Mouse (Mus musculus) left cerebral cortex, postnatal 4 days (tissue): ENCODE data around the gene Trim46. TPM values are rescaled to one million over a fixed set of nuclear protein-coding genes. Genes with fewer than 3 reads are reported as not detected.
"Not testable (repeated sequence)": the region's sequence is repeated elsewhere in the genome, so short reads cannot be mapped to it uniquely, and the experiment has no call there.

Source experiments
- DNase-seq: peaks from one replicate; pipeline ENCODE4 v3.0.0-alpha.2; 2022
- intact Hi-C: fragments of 180-260 bp; cut with DNase I; formaldehyde crosslinking; loops from one replicate; pipeline ENCODE4 v1.15.1; 2025
- total RNA-seq, 2 experiments: library from RNA; stranded (reverse); gene quantifications; 2 replicates each; pipeline ENCODE4 v1.2.3; 2021

The Trim46 gene
- total RNA-seq, 2 experiments from 2014 or later: 128 to 133 TPM

DNA sequence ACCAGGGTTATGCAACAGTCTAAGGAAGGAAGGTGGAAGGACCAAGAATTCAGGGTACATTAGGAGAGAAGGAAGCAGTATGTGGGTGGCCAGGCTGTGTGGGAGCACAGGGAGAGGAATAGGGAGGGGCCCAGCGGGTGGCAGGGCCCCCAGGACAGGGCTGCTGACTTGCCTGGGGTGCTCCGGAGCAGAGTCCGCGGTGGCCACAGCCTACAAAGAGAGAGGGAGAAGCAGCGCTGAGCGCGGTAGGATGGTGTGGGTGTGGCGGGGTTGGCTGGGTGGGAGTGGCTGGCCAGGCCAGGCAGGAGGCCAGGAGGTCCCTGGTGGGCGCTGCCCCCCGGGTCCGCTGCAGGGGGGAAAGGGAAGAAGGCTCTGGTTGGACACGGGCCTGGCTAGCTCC lies 7.6 kb downstream of the Trim46 start:
- no peak for DNase-seq
- intact Hi-C loops: no loop called here

DNA sequence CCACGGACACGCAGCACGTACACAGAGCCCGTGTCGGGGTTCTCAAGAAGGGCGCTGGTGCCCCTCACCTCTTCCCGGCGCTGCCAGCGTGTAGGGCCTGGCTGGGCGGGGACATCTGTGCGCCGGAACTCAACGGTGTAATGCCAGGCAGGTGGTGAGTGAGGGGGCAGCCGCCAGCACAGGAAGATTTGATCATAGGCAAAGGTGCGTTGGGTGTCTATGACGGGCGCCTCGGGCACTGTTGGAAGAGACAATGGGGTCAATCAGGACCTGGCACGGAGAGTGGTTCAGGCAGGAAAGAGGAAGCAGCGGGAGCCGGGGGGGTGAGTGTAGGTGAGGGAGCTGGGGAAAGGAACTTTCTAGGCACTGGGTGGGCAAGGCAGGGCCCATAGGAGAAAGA lies 8.4 kb downstream of the Trim46 start:
- intact Hi-C loops: no loop called here
- no peak for DNase-seq

DNA sequence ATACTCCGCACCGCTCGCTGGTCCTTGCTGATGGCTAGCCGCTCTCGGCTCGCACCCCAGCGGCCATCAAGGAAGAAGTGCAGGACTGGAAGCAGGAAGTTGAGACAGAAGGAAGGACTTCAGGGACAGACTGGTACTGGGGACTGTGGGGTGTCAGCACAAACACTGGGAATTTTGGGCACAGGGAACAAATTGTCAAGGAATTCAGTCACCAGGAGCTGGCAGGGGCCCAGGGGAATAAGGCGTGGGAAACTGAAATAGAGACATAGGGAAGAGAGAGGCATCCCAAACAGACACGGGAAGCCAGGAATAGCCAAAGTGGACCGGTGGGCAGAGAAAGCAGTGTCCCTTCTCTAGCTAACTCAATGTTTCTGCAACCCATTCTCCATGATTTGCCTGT lies 9.6 kb downstream of the Trim46 start:
- DNase-seq: no peak
- intact Hi-C loops: no loop called here

DNA sequence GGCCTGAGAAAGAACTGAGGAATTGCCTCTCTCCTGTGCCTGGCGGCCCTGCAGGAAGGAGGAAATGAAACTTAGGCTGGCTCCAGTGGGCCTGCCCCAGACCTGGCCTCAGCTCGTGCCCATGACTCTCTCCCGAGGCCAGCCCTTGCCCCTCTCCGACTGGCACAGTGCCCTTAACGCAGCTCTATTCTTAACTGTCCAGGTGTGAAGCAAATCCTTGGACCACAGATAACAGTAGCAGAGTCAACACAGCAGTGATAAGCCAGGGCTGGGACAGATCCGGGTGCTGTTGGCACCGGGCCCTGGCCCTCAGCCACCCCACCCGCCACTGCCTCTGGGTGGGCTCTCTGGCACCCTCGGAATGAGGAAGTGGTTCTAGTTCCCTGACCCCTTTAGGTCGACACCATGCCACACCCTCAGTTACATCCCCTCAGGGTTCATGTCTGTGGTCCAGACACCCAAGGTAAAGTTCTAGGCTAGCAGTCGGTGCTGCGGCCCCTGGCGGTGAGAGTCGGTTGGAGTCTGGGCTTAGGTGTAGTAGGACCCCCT lies 12.5 kb downstream of the Trim46 start:
- no peak for DNase-seq
- intact Hi-C loops: no loop called here

GRCm38 (mm10) chr3:89232614-89233013 lies 13.5 kb downstream of the Trim46 start:
- intact Hi-C loops: no loop called here
- DNase-seq: no peak

DNA sequence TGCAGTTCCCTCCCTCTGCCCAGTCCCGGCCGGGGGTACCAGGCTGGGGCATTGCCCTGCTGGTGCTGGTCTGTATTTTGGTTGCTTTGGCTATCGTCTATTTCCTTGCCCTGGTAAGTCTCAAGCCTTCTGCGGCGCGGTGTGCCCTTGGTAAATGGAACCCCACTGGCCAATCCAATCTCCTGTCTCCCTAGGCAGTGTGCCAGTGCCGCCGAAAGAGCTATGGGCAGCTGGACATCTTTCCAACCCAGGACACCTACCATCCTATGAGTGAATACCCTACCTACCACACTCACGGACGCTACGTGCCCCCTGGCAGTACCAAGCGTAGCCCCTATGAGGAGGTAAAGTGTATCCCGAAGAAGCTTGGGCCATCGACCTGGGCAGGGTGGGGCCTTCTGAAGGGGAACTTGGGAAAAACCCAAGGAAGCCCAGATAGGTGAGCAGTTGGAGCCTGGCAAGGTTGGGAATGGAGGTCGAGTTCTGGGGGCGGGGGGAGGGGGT lies 14.3 kb downstream of the Trim46 start:
- intact Hi-C loops: no loop called here
- no peak for DNase-seq

- intact Hi-C loops: no loop called here
- DNase-seq: no peak
Observed at GRCm38 (mm10) chr3:89231345-89231744, 14.8 kb downstream of the Trim46 start.

- intact Hi-C loops: no loop called here
- no peak for DNase-seq
Observed at GRCm38 (mm10) chr3:89230561-89230960, 15.5 kb downstream of the Trim46 start.

DNA sequence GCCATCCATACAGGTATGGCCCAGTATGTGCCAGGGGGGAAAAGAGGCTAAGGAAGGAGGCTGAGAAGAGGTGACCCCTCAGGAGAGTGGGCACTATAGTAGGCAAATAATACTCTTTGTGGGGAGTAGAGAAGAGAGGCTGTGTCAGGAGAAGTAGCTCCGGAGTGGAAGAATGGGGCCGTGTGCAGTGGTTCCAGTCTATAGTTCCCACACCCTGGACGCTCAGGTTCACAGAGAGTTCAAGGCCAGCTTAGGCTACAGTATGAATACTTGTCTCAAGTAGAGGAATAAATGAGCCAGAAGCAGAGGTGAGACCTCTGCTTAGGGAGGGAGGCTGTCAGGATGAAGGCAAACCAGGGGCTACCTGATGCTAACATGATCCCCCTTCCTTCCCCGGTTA lies 16.8 kb downstream of the Trim46 start:
- DNase-seq: no peak
- intact Hi-C loops: no loop called here

DNA sequence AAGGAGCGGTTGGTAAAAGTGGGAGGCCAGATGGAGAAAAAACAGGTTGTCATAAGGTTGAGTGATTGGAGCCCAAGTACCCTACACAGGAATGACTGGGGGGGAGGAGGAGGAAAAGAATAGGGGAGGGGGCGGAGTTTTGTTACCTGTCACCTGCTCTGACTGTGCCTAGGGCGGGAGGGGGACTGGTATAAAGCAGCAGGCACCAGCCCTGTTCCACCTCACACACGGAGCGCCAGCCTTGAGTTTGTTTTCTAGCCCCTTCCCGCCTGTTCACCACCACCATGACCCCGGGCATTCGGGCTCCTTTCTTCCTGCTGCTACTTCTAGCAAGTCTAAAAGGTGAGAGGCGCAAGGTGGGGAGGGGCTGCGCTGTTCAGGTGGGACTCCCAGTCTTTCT lies 17.3 kb downstream of the Trim46 start, which contains the start of gene Muc1:
Gene Muc1 (plus strand): TSS at position 222 of the 400 bp plus-strand sequence.
- no peak for DNase-seq
- intact Hi-C loops: no loop called here

DNA sequence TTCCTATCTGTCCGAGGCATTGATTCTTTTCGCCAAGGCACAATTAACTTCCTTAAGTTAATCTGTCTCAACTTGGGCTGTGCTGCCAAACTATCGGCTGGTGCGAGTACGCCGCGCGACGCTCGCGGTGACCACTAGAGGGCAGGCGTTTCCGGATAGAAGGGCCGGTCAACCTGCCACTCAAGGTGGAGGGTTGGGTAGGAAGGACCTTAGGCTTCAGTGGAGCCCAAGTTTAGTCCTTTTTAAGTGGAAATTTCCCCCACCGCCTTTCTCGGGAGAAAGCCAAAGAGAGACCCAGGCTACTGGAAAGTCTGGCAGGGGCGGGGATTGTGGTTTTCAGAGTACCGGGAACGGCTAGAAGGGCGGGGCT lies 17.9 kb downstream of the Trim46 start:
- intact Hi-C loops: no loop called here

DNA sequence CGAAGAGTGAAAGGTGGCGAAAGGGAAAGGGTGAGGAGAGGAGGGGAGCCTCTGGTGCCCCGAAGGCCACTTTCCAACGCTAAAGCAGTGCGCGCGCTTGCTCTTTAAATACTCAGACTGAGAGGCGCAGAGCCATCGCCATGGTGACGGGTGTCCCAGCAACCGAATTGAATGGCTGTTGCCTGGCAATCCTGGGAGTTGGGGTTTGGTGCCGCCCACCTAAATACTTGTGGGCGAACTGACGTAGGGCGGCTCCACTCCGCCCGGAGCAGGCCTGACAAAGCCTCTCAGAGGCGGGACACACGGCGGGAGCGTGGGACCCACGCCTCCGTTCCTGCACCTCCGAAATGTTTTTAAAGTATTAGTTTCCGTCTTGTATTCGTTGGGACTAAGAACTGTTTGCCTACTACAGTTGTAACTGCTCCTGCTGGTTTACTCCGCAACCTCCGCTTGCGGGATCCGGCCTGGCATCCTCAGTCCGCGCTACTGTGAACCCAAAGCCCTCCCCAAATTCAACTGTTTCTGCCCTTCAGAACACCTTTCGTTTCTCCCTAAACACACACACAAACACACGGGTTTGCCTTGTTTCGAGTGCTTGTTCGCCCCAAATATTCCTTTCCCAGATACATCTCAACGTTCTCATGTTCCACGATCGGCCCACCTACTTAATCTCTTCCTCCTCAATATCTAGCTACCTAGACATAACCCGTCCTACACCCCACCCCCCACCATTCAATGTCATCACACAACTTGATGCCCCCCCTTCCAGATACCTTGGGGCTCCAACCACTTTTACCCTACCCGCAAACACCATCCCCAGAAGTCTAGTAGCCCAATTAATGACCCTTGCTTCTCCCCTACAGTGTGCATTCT lies 18.6 kb downstream of the Trim46 start:
- intact Hi-C loops: no loop called here
- peak; percentile 86 for DNase-seq

More for the DNA sequence above, 17.9 kb downstream of the Trim46 start:
- DNase-seq: peak; percentile 87

DNA sequence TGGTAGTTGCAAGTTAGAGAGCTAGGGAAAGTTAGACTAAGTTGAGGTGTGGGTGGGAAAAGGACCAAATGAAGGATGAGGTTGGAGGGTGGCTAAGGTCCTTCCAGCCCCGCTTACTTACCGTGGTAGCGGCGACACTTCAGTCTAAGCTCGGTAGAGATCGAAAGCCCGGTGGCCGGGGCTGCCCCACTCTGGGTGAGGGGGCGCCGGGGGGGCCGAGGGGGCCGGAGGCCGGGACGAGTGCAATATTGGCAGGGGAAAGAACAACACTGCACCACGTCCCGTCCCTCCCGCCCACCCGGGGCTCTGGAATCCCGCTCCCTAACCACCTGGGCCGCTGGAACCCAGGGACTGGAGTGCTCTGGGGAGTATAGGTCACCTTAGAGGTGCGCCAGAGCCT lies 19.2 kb downstream of the Trim46 start, which contains the start of gene Mtx1:
Gene Mtx1 (minus strand): TSS at position 189 of the 400 bp plus-strand sequence.
- intact Hi-C loops: no loop called here
- no peak for DNase-seq

DNA sequence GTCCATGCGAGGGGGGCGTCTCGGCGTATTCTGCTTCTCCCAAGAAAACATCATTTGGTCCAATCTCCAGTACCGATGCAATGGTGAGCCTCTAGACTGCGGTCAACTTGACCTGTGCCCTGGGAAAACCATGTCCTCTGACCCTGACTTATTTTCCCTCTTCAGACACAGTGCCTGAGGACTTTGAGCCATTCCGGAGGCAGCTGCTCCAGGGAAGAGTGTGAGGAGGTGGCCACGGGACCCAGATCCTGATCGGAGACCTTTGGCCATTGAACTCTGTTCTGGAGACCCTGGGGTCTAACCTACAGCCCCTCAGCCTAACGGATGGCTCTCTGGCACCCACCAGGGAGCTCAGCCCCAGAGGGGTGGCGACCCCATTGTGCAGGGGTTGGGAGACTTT lies 19.7 kb downstream of the Trim46 start:
- no peak for DNase-seq
- intact Hi-C loops: no loop called here

GRCm38 (mm10) chr3:89225918-89226317 lies 20.2 kb downstream of the Trim46 start:
- no peak for DNase-seq
- intact Hi-C loops: no loop called here

GRCm38 (mm10) chr3:89225321-89225815 lies 20.7 kb downstream of the Trim46 start:
- DNase-seq: no peak
- intact Hi-C loops: no loop called here

GRCm38 (mm10) chr3:89224796-89225195 lies 21.3 kb downstream of the Trim46 start:
- DNase-seq: no peak
- intact Hi-C loops: no loop called here

- intact Hi-C loops: no loop called here
- DNase-seq: no peak
Observed at GRCm38 (mm10) chr3:89221167-89221566, 24.9 kb downstream of the Trim46 start.

DNA sequence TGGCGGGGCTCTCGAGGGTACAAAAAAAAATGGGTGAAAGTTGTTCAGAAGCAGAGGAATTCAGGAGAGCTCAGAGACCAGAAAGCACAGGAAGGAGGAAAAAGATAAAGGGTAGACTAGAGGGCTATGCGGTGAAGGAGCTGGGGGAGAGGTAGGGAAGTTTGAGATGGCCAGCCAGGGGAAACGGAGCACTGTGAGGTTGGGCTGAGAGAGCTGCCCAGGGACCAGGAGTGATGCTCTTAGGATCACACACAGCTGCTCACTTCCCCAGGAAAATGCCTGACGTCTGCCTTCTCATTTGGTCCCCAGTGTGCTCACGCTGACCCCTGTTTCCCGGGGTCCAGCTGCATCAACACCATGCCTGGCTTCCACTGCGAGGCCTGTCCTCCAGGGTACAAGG lies 26.6 kb downstream of the Trim46 start:
- intact Hi-C loops: no loop called here
- DNase-seq: no peak

DNA sequence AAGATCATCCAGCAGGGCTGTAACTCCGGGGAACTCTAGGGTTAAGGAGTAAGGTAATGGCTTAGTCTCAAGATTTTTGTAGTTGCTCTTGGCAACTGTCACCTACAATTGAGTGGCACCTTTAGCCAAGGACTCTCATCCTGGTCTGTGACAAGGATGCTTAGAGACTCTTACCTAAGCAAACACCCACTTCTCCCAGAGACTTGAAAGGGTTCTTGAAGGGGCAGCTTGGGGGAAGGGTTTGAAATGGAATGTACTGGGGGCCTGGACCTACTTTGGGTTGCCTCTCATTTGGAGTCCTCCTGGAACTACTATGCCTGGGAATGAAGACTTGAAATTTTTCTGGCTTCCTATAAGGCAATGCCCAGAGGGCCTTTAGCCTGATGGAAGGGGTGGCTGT lies 27.8 kb downstream of the Trim46 start:
- intact Hi-C loops: no loop called here
- no peak for DNase-seq

GRCm38 (mm10) chr3:89216407-89216806 lies 29.7 kb downstream of the Trim46 start:
- intact Hi-C loops: not testable (repeated sequence)

DNA sequence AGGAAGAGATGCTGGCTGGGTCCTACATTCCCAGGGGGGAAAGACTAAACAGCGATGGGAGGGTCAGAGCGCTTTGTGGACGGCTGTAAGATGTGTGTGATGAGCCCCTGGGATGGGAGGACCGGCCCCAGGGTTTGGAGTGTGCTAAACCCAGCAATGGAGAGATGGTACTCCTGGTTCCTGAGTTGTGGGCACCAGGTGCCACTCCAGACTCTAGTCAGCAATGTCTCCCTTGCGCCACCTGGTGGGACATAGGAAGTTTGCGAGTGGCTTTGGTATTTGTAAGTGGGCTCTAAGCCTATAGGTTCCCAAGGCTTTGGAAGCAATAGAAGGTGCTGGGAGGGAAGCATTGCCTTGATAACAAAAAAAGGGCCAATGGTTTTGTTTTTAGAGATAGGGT lies 30.3 kb downstream of the Trim46 start:
- intact Hi-C loops: no loop called here
- DNase-seq: peak; percentile 89

More at GRCm38 (mm10) chr3:89216407-89216806, 29.7 kb downstream of the Trim46 start:
- not testable (repeated sequence) for DNase-seq
